Mouse (Mus musculus) midbrain, postnatal 0 days (tissue): Measurements from ENCODE around the gene Slc39a8. TPM values are rescaled to one million over a fixed set of nuclear protein-coding genes. Genes with fewer than 3 reads are reported as not detected.

ENCODE experiments used
- ATAC-seq: fragments of 200-750 bp; cut with Nextera tagmentation; 2 replicates; pipeline ENCODE4 v1.8.0; 2017; ENCODE audit warnings: moderate number of reproducible peaks, mild to moderate bottlenecking, moderate TSS enrichment, moderate library complexity; ENCODE audit not compliant: low FRiP score
- DNase-seq: peaks from one replicate; pipeline ENCODE4 v3.0.0-alpha.2; 2015; ENCODE audit warnings: low spot score
- H3K27ac ChIP-seq: fragments of 300-500 bp; sonication (generic); 2 replicates; pipeline ENCODE4 v1.5.1; 2014; ENCODE audit warnings: low read depth, mild to moderate bottlenecking, low read length, mixed read lengths
- H3K27me3 ChIP-seq: fragments of 300-500 bp; sonication (generic); 2 replicates; pipeline ENCODE4 v1.6.1; 2014; ENCODE audit warnings: low read length, control low read depth, mixed read lengths; ENCODE audit not compliant: insufficient read depth
- H3K36me3 ChIP-seq: fragments of 300-500 bp; sonication (generic); 2 replicates; pipeline ENCODE4 v1.6.1; 2014; ENCODE audit warnings: low read length, control low read depth, mixed read lengths; ENCODE audit not compliant: insufficient read depth
- H3K4me1 ChIP-seq: fragments of 300-500 bp; sonication (generic); 2 replicates; pipeline ENCODE4 v1.6.1; 2014; ENCODE audit warnings: mild to moderate bottlenecking, control low read depth, antibody characterized with exemption, low read length, mixed read lengths; ENCODE audit not compliant: insufficient read depth
- H3K4me2 ChIP-seq: fragments of 300-500 bp; sonication (generic); 2 replicates; pipeline ENCODE4 v1.6.1; 2014; ENCODE audit warnings: low read depth, mild to moderate bottlenecking, low read length, mixed read lengths; ENCODE audit not compliant: poor library complexity, severe bottlenecking
- H3K4me3 ChIP-seq: fragments of 300-500 bp; sonication (generic); 2 replicates; pipeline ENCODE4 v1.5.1; 2014; ENCODE audit warnings: low read depth, mild to moderate bottlenecking, low read length, moderate library complexity
- H3K9ac ChIP-seq: fragments of 300-500 bp; sonication (generic); replicated peaks from 2 replicates; pipeline ENCODE4 v1.6.1; 2014; ENCODE audit warnings: mild to moderate bottlenecking, low read length, moderate library complexity, mixed read lengths; ENCODE audit not compliant: poor library complexity, severe bottlenecking
- H3K9me3 ChIP-seq: fragments of 300-500 bp; sonication (generic); 2 replicates; pipeline ENCODE4 v1.6.1; 2016; ENCODE audit warnings: low read length, control low read depth
- CTCF ChIP-seq: IDR thresholded peaks from 2 replicates; pipeline ENCODE4 v1.5.1; 2016; ENCODE audit warnings: antibody characterized with exemption, mild to moderate bottlenecking
- WGBS: fragments of 180-500 bp; shearing (Covaris S2); extraction: QIAGEN DNeasy Blood & Tissue Kit; methylation state at CpG from one replicate; pipeline ENCODE4 v1.1.7; 2014; 5-methylcytosine and 5-hydroxymethylcytosine counted together
- polyA plus RNA-seq: library from polyadenylated mRNA; unstranded; fragments of >200 nt; fragmentation: Nextera tagmentation; extraction: Ambion mirVana; gene quantifications from 2 replicates; pipeline ENCODE4 v1.2.1, GENCODE M21; 2015
- total RNA-seq: library from RNA; depleted of rRNA; stranded (reverse); fragments of >200 nt; gene quantifications from 2 replicates; pipeline ENCODE4 v1.2.3, GENCODE M21; 2014

Slc39a8 gene
- total and polyA plus RNA-seq, 2 experiments from 2014 or later: 12.6 to 19.7 TPM

DNA sequence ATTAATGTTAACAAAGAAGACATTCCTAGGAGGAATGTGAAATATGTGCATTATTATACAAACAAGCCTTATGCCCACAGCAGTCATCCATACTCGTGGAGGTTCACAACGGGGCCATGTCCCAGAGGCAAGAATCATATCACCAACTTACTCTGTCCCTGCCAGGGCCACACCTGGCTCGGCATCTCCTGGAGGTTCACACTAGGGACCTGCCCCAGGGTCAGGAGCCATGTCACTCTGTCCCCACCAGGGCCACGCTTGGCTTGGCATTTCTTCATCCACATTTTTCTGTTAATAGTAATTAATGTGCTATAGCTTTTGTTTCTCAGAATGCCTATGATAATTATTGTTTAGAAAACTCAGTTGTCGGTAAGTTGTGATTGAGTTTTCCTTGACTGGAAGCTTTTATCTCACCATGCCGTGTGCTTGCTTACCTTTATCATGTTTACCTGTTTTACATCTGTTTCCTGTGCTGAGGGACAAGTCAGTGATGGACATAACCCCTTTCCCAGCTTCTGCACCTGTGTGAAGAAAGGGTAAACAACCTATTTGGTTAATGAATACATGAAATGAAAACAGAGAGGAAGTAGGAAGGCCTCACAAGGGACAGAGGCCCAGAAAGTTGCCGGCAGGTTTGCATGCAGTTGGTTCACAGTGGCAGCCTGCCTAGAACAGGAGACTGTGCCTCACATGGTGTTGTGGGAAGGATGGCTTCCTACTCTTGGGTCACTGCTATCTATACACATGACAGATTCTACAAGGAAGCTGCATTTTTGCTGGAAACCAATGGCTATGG is 16.8 kb downstream of the Slc39a8 start:
- H3K9me3 ChIP-seq: no peaks in the 10 kb centered on the region
- WGBS: 86% methylated on average over 7 of the region's 7 CpGs
- H3K27ac ChIP-seq: no peak overlapping the region
- H3K4me2 ChIP-seq: no peak overlapping the region
- H3K4me1 ChIP-seq: no peaks in the 10 kb centered on the region
- no peak for TF ChIP-seq CTCF
- H3K4me3 ChIP-seq: no peak overlapping the region
- H3K9ac ChIP-seq: no peak overlapping the region
- ATAC-seq (no peak), DNase-seq (no peak)
- H3K27me3 ChIP-seq: no peaks in the 10 kb centered on the region
- H3K36me3 ChIP-seq: no peaks in the 10 kb centered on the region

DNA sequence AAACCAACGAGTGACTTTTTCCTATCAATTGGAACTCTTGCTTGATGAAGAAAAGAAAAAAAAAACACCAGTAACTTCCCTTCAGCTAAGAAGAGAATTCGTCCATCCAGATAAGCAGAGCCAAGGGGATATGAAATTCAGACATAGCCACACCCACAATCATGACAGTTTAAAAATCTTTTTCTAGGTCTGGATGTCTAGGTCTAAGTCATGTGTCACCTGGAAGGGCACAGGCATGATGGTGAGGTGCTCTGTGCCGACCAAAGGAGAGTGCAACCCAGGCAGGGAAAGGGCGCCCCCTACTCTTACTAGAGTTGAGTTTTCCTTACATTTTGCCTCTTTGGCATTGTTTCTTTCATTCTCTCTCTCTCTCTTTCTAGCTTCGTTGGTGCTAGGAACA is 18.1 kb downstream of the Slc39a8 start:
- Histone ChIP-seq H3K9me3 (no peaks in the 10 kb centered on the region), H3K4me1 (no peaks in the 10 kb centered on the region), H3K4me2 (no peak overlapping the region), H3K36me3 (no peaks in the 10 kb centered on the region), H3K27ac (no peak overlapping the region), H3K9ac (no peak overlapping the region), H3K4me3 (no peak overlapping the region), H3K27me3 (no peaks in the 10 kb centered on the region)
- no peak for TF ChIP-seq CTCF
- 80% methylated on average over 5 of the region's 5 CpGs for WGBS
- ATAC-seq (no peak), DNase-seq (no peak)

DNA sequence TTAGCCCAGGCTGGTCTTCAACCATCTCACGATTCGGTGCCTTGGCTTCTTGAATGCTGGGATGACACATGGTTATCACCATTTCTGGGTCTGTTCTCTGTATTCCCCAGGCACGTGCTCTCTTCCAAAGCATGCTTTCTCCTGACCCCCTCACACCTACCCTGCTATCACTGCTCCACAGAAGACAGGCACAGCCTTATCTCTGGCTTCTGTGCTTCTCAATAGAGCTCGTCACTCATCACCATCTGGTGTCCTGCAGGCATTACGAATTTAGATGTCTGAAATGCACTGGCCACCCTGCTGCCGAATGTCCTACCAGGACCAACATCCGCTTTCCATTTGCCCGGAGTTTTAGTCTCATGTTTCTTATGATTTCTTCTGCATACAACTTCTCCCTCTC is 18.6 kb downstream of the Slc39a8 start:
- ATAC-seq (no peak), DNase-seq (no peak)
- TF ChIP-seq CTCF: no peak
- no peaks in the 10 kb centered on the region for H3K4me1 ChIP-seq
- H3K4me2 ChIP-seq: no peak overlapping the region
- WGBS: 74% methylated on average over 8 of the region's 8 CpGs
- no peaks in the 10 kb centered on the region for H3K9me3 ChIP-seq
- H3K27ac ChIP-seq: no peak overlapping the region
- H3K27me3 ChIP-seq: no peaks in the 10 kb centered on the region
- no peaks in the 10 kb centered on the region for H3K36me3 ChIP-seq
- no peak overlapping the region for H3K9ac ChIP-seq
- H3K4me3 ChIP-seq: no peak overlapping the region

GRCm38 (mm10) chr3:135844835-135845234 is 19.8 kb downstream of the Slc39a8 start:
- whole genome bisulfite sequencing: 97% methylated on average over 1 of the region's 1 CpGs
- Histone ChIP-seq H3K36me3 (no peaks in the 10 kb centered on the region), H3K27ac (no peak overlapping the region), H3K4me1 (no peaks in the 10 kb centered on the region), H3K27me3 (no peaks in the 10 kb centered on the region), H3K4me2 (no peak overlapping the region), H3K9me3 (no peaks in the 10 kb centered on the region), H3K9ac (no peak overlapping the region), H3K4me3 (no peak overlapping the region)
- ATAC-seq (no peak), DNase-seq (no peak)
- TF ChIP-seq CTCF: no peak

DNA sequence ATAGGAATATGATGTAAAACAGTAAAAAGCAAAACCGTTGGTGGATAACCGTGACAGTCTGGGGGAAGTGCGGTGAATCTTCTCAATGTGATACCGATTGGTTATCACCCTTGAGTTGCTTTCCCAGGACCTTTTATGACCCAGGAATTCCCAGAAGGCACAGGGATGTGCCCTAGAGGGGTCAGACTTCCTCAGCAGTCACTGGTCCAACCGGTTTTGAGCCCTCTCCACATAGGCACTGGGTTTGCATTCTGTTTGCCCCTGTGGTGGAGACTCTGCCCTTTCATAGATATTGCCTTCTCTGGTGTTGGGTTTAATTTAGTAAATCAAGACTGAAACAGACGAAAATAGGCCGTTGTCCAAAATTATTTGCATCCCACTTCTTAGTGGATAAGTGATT is 20.8 kb downstream of the Slc39a8 start:
- H3K27ac ChIP-seq: no peak overlapping the region
- WGBS: 71% methylated on average over 7 of the region's 7 CpGs
- no peaks in the 10 kb centered on the region for H3K27me3 ChIP-seq
- H3K36me3 ChIP-seq: no peaks in the 10 kb centered on the region
- H3K9me3 ChIP-seq: no peaks in the 10 kb centered on the region
- H3K4me3 ChIP-seq: no peak overlapping the region
- no peak overlapping the region for H3K4me2 ChIP-seq
- H3K9ac ChIP-seq: no peak overlapping the region
- ATAC-seq (no peak), DNase-seq (no peak)
- TF ChIP-seq CTCF: no peak
- no peaks in the 10 kb centered on the region for H3K4me1 ChIP-seq

DNA sequence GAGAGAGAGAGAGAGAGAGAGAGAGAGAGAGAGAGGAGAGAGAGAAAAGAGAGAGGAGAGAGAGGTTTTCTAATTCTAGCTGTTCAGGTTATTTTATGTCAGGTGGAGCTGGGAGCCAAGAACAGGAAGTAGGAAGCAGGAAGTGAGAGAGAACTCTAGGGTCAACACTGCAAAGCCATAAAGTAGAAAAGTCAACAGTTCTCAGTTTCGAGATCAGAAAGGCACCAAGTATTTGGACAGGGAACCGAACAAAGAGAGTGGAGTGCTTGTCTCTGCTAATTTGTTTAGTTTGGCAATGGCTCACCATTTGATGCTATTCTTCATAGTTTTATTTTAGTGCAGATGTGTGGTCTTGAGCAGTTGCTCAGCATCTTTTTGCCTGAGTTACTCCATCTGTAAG is 26.5 kb downstream of the Slc39a8 start:
- Histone ChIP-seq H3K36me3 (no peaks in the 10 kb centered on the region), H3K27me3 (no peaks in the 10 kb centered on the region), H3K4me1 (no peaks in the 10 kb centered on the region), H3K4me2 (no peak overlapping the region), H3K9ac (no peak overlapping the region), H3K9me3 (no peaks in the 10 kb centered on the region), H3K27ac (no peak overlapping the region), H3K4me3 (no peak overlapping the region)
- ATAC-seq: no peak
- 80% methylated on average over 2 of the region's 2 CpGs for WGBS
- no peak for TF ChIP-seq CTCF
- DNase-seq: no peak
